Mouse (Mus musculus) hindbrain, embryonic 16.5 days (tissue): ENCODE results near the gene Sort1. TPM values are rescaled to one million over a fixed set of nuclear protein-coding genes. Genes with fewer than 3 reads are reported as not detected.

ENCODE experiments used
- ATAC-seq: fragments of 200-750 bp; cut with Nextera tagmentation; 2 replicates; pipeline ENCODE4 v1.8.0; 2017; ENCODE audit warnings: moderate TSS enrichment, moderate library complexity
- H3K27ac ChIP-seq: fragments of 300-500 bp; sonication (generic); 2 replicates; pipeline ENCODE4 v1.5.1; 2014; ENCODE audit warnings: low read depth, mild to moderate bottlenecking, control low read depth, low read length, moderate library complexity
- H3K27me3 ChIP-seq: fragments of 300-500 bp; sonication (generic); replicated peaks from 2 replicates; pipeline ENCODE4 v1.6.1; 2014; ENCODE audit warnings: low read length; ENCODE audit not compliant: control insufficient read depth, insufficient read depth
- H3K36me3 ChIP-seq: fragments of 300-500 bp; sonication (generic); 2 replicates; pipeline ENCODE4 v1.6.1; 2014; ENCODE audit warnings: mild to moderate bottlenecking, low read length, moderate library complexity, mixed read lengths; ENCODE audit not compliant: control insufficient read depth, insufficient read depth
- H3K4me1 ChIP-seq: fragments of 300-500 bp; sonication (generic); 2 replicates; pipeline ENCODE4 v1.6.1; 2014; ENCODE audit warnings: low read depth, low read length; ENCODE audit not compliant: control insufficient read depth, insufficient read depth
- H3K4me2 ChIP-seq: fragments of 300-500 bp; sonication (generic); 2 replicates; pipeline ENCODE4 v1.6.1; 2014; ENCODE audit warnings: mild to moderate bottlenecking, low read length, control low read depth, moderate library complexity
- H3K4me3 ChIP-seq: fragments of 300-500 bp; sonication (generic); 2 replicates; pipeline ENCODE4 v1.5.1; 2014; ENCODE audit warnings: mild to moderate bottlenecking, low read length, control low read depth, moderate library complexity
- H3K9ac ChIP-seq: fragments of 300-500 bp; sonication (generic); 2 replicates; pipeline ENCODE4 v1.6.1; 2014; ENCODE audit warnings: low read depth, mild to moderate bottlenecking, control low read depth, low read length, moderate library complexity
- H3K9me3 ChIP-seq: fragments of 300-500 bp; sonication (generic); 2 replicates; pipeline ENCODE4 v1.6.1; 2014; ENCODE audit warnings: mild to moderate bottlenecking, low read length, moderate library complexity; ENCODE audit not compliant: control insufficient read depth
- WGBS: fragments of 180-500 bp; shearing (Covaris S2); extraction: QIAGEN DNeasy Blood & Tissue Kit; methylation state at CpG from one replicate; pipeline ENCODE4 v1.1.7; 2014; 5-methylcytosine and 5-hydroxymethylcytosine counted together
- polyA plus RNA-seq: library from polyadenylated mRNA; unstranded; fragments of >200 nt; fragmentation: Nextera tagmentation; extraction: Ambion mirVana; gene quantifications from 2 replicates; pipeline ENCODE4 v1.2.1, GENCODE M21; 2015

The Sort1 gene
- polyA plus RNA-seq, 1 experiment from 2014 or later: 9.4 TPM

GRCm38 (mm10) chr3:108401692-108402527 is 118.0 kb downstream of the Sort1 start:
- peak; percentile 87 for ATAC-seq
- H3K4me2 ChIP-seq: peak overlapping the region; percentile 31
- 33% methylated on average over 22 of the region's 22 CpGs for WGBS
- H3K9ac ChIP-seq: peak overlapping the region; percentile 27
- peaks cover 34% of the 10 kb centered on the region for H3K4me1 ChIP-seq
- H3K36me3 ChIP-seq: peaks cover 69% of the 10 kb centered on the region
- no peaks in the 10 kb centered on the region for H3K9me3 ChIP-seq
- peak overlapping the region; percentile 78 for H3K27ac ChIP-seq
- no peak overlapping the region; the same call in 1 of the 2 replicates for H3K4me3 ChIP-seq
- no peaks in the 10 kb centered on the region for H3K27me3 ChIP-seq

- Histone ChIP-seq H3K27ac (peak overlapping the region; percentile 78; the same call in 1 of the 2 replicates), H3K4me2 (no peak overlapping the region), H3K4me1 (peaks cover 35% of the 10 kb centered on the region), H3K4me3 (no peak overlapping the region), H3K36me3 (peaks cover 65% of the 10 kb centered on the region), H3K27me3 (no peaks in the 10 kb centered on the region), H3K9me3 (no peaks in the 10 kb centered on the region), H3K9ac (peak overlapping the region; percentile 27; the same call in 1 of the 2 replicates)
- peak; percentile 2; the same call in 1 of the 2 replicates for ATAC-seq
- WGBS: 65% methylated on average over 15 of the region's 15 CpGs
Measured at GRCm38 (mm10) chr3:108402528-108402920, 118.6 kb downstream of the Sort1 start.

- peak overlapping the region; percentile 47 for H3K9ac ChIP-seq
- H3K4me1 ChIP-seq: peaks cover 51% of the 10 kb centered on the region
- H3K27ac ChIP-seq: peak overlapping the region; percentile 70
- peak overlapping the region; percentile 36 for H3K4me2 ChIP-seq
- WGBS: 16% methylated on average over 14 of the region's 14 CpGs
- H3K27me3 ChIP-seq: no peaks in the 10 kb centered on the region
- H3K36me3 ChIP-seq: peaks cover 35% of the 10 kb centered on the region
- H3K4me3 ChIP-seq: no peak overlapping the region
- H3K9me3 ChIP-seq: no peaks in the 10 kb centered on the region
- ATAC-seq: no peak
Measured at GRCm38 (mm10) chr3:108405536-108406305, 121.8 kb downstream of the Sort1 start.

GRCm38 (mm10) chr3:108406306-108406885 is 122.5 kb downstream of the Sort1 start:
- Histone ChIP-seq H3K4me3 (no peak overlapping the region), H3K27ac (peak overlapping the region; percentile 70), H3K4me1 (peaks cover 56% of the 10 kb centered on the region), H3K4me2 (no peak overlapping the region; the same call in 1 of the 2 replicates), H3K9ac (no peak overlapping the region), H3K27me3 (no peaks in the 10 kb centered on the region), H3K9me3 (no peaks in the 10 kb centered on the region), H3K36me3 (peaks cover 29% of the 10 kb centered on the region)
- WGBS: 59% methylated on average over 24 of the region's 24 CpGs
- ATAC-seq: no peak

- ATAC-seq: no peak
- Histone ChIP-seq H3K9ac (no peak overlapping the region), H3K4me1 (peaks cover 58% of the 10 kb centered on the region), H3K9me3 (no peaks in the 10 kb centered on the region; the same call in 1 of the 2 replicates), H3K27ac (no peak overlapping the region), H3K4me2 (no peak overlapping the region), H3K4me3 (no peak overlapping the region), H3K36me3 (peaks cover 33% of the 10 kb centered on the region), H3K27me3 (no peaks in the 10 kb centered on the region)
- 76% methylated on average over 8 of the region's 8 CpGs for whole genome bisulfite sequencing
Measured at GRCm38 (mm10) chr3:108408517-108409008, 124.7 kb downstream of the Sort1 start.

- peak; percentile 14; the same call in 1 of the 2 replicates for ATAC-seq
Measured at GRCm38 (mm10) chr3:108409656-108410358, 125.9 kb downstream of the Sort1 start.

GRCm38 (mm10) chr3:108410359-108410714 is 126.5 kb downstream of the Sort1 start:
- Histone ChIP-seq H3K9ac (peak overlapping the region; percentile 72), H3K27ac (peak overlapping the region; percentile 87), H3K9me3 (no peaks in the 10 kb centered on the region; the same call in 1 of the 2 replicates), H3K4me3 (peak overlapping the region; percentile 40), H3K36me3 (peaks cover 31% of the 10 kb centered on the region), H3K4me2 (peak overlapping the region; percentile 76), H3K4me1 (peaks cover 63% of the 10 kb centered on the region), H3K27me3 (no peaks in the 10 kb centered on the region)
- ATAC-seq: peak; percentile 21; the same call in 1 of the 2 replicates
- 9% methylated on average over 5 of the region's 5 CpGs for WGBS

More at GRCm38 (mm10) chr3:108409656-108410358, 125.9 kb downstream of the Sort1 start:
- Histone ChIP-seq H3K4me2 (peak overlapping the region; percentile 76), H3K27ac (peak overlapping the region; percentile 87), H3K9ac (peak overlapping the region; percentile 72), H3K9me3 (no peaks in the 10 kb centered on the region; the same call in 1 of the 2 replicates), H3K27me3 (no peaks in the 10 kb centered on the region), H3K4me3 (peak overlapping the region; percentile 40), H3K4me1 (peaks cover 64% of the 10 kb centered on the region), H3K36me3 (peaks cover 31% of the 10 kb centered on the region)
- 12% methylated on average over 8 of the region's 8 CpGs for WGBS
